Mouse (Mus musculus) hindbrain, embryonic 10.5 days (tissue): Measurements from ENCODE around the gene Serpine1. TPM values are rescaled to one million over a fixed set of nuclear protein-coding genes. Genes with fewer than 3 reads are reported as not detected.

ENCODE experiments used
- DNase-seq: peaks from one replicate; pipeline ENCODE4 v3.0.0-alpha.2; 2017; ENCODE audit warnings: low spot score
- H3K27ac ChIP-seq: fragments of 300-500 bp; sonication (generic); 2 replicates; pipeline ENCODE4 v1.5.1; 2016; ENCODE audit warnings: mild to moderate bottlenecking, moderate library complexity
- H3K27me3 ChIP-seq: fragments of 300-500 bp; sonication (generic); 2 replicates; pipeline ENCODE4 v1.6.1; 2016; ENCODE audit warnings: mild to moderate bottlenecking; ENCODE audit not compliant: poor library complexity, insufficient read depth, severe bottlenecking
- H3K36me3 ChIP-seq: fragments of 300-500 bp; sonication (generic); 2 replicates; pipeline ENCODE4 v1.6.1; 2016; ENCODE audit warnings: mild to moderate bottlenecking, moderate library complexity
- H3K4me1 ChIP-seq: fragments of 300-500 bp; sonication (generic); replicated peaks from 2 replicates; pipeline ENCODE4 v1.6.1; 2016; ENCODE audit warnings: mild to moderate bottlenecking
- H3K4me3 ChIP-seq: fragments of 300-500 bp; sonication (generic); 2 replicates; pipeline ENCODE4 v1.5.1; 2016; ENCODE audit warnings: mild to moderate bottlenecking, moderate library complexity
- H3K9me3 ChIP-seq: fragments of 300-500 bp; sonication (generic); 2 replicates; pipeline ENCODE4 v1.6.1; 2016; ENCODE audit warnings: mild to moderate bottlenecking, moderate library complexity
- WGBS: fragments of 180-500 bp; shearing (Covaris S2); methylation state at CpG from one replicate; pipeline ENCODE4 v1.1.7; 2016; 5-methylcytosine and 5-hydroxymethylcytosine counted together
- polyA plus RNA-seq: library from polyadenylated mRNA; unstranded; fragments of >200 nt; fragmentation: Nextera tagmentation; extraction: Ambion mirVana; gene quantifications from 2 replicates; pipeline ENCODE4 v1.2.1, GENCODE M21; 2016

Gene Serpine1
- polyA plus RNA-seq, 1 experiment from 2014 or later = not detected

GRCm38 (mm10) chr5:137087410-137087809, 15.3 kb upstream of the Serpine1 start:
- Histone ChIP-seq H3K27me3 (no peaks in the 10 kb centered on the region), H3K27ac (no peak overlapping the region), H3K9me3 (peaks cover 15% of the 10 kb centered on the region; the same call in 1 of the 2 replicates), H3K36me3 (no peaks in the 10 kb centered on the region), H3K4me3 (no peak overlapping the region), H3K4me1 (no peaks in the 10 kb centered on the region)
- no peak for DNase-seq
- 92% methylated on average over 8 of the region's 8 CpGs for WGBS

GRCm38 (mm10) chr5:137085731-137086130, 13.7 kb upstream of the Serpine1 start:
- no peaks in the 10 kb centered on the region for H3K27me3 ChIP-seq
- WGBS = 85% methylated on average over 3 of the region's 3 CpGs

GRCm38 (mm10) chr5:137085021-137085420, 13.0 kb upstream of the Serpine1 start:
- 0 out of 2 replicates have a peak, but pooled peaks cover 9% of the 10 kb centered on the region for H3K4me1 ChIP-seq
- no peaks in the 10 kb centered on the region for H3K27me3 ChIP-seq
- H3K36me3 ChIP-seq = no peaks in the 10 kb centered on the region
- 87% methylated on average over 6 of the region's 6 CpGs for WGBS
- H3K4me3 ChIP-seq = no peak overlapping the region
- H3K27ac ChIP-seq = no peak overlapping the region
- DNase-seq = no peak
- peaks cover 15% of the 10 kb centered on the region; the same call in 1 of the 2 replicates for H3K9me3 ChIP-seq

More at GRCm38 (mm10) chr5:137085731-137086130, 13.7 kb upstream of the Serpine1 start:
- H3K9me3 ChIP-seq = peaks cover 15% of the 10 kb centered on the region; the same call in 1 of the 2 replicates
- H3K27ac ChIP-seq = no peak overlapping the region
- no peaks in the 10 kb centered on the region for H3K36me3 ChIP-seq
- H3K4me1 ChIP-seq = 0 out of 2 replicates have a peak, but pooled peaks cover 2% of the 10 kb centered on the region
- DNase-seq = no peak
- H3K4me3 ChIP-seq = no peak overlapping the region

GRCm38 (mm10) chr5:137083051-137083450, 11.0 kb upstream of the Serpine1 start:
- no peak for DNase-seq
- H3K4me3 ChIP-seq = no peak overlapping the region
- 86% methylated on average over 4 of the region's 4 CpGs for WGBS
- H3K27me3 ChIP-seq = no peaks in the 10 kb centered on the region
- no peak overlapping the region for H3K27ac ChIP-seq
- 0 out of 2 replicates have a peak, but pooled peaks cover 11% of the 10 kb centered on the region for H3K4me1 ChIP-seq
- H3K36me3 ChIP-seq = no peaks in the 10 kb centered on the region
- 0 out of 2 replicates have a peak, but pooled peaks cover 8% of the 10 kb centered on the region for H3K9me3 ChIP-seq

GRCm38 (mm10) chr5:137079849-137080248, 7.8 kb upstream of the Serpine1 start:
- WGBS = 60% methylated on average over 5 of the region's 5 CpGs
- Histone ChIP-seq H3K36me3 (no peaks in the 10 kb centered on the region), H3K9me3 (no peaks in the 10 kb centered on the region)

GRCm38 (mm10) chr5:137078616-137079015, 6.5 kb upstream of the Serpine1 start:
- WGBS = 67% methylated on average over 6 of the region's 6 CpGs
- DNase-seq = no peak
- H3K9me3 ChIP-seq = no peaks in the 10 kb centered on the region
- H3K4me3 ChIP-seq = no peak overlapping the region
- H3K4me1 ChIP-seq = peaks cover 34% of the 10 kb centered on the region
- H3K27me3 ChIP-seq = no peaks in the 10 kb centered on the region
- no peak overlapping the region for H3K27ac ChIP-seq
- H3K36me3 ChIP-seq = no peaks in the 10 kb centered on the region

More at GRCm38 (mm10) chr5:137079849-137080248, 7.8 kb upstream of the Serpine1 start:
- Histone ChIP-seq H3K27ac (no peak overlapping the region), H3K4me1 (peaks cover 25% of the 10 kb centered on the region), H3K4me3 (no peak overlapping the region), H3K27me3 (no peaks in the 10 kb centered on the region)
- no peak for DNase-seq

GRCm38 (mm10) chr5:137078041-137078440, 6.0 kb upstream of the Serpine1 start:
- 79% methylated on average over 14 of the region's 14 CpGs for whole genome bisulfite sequencing
- H3K27ac ChIP-seq = no peak overlapping the region
- H3K4me1 ChIP-seq = peaks cover 34% of the 10 kb centered on the region
- H3K36me3 ChIP-seq = no peaks in the 10 kb centered on the region
- no peaks in the 10 kb centered on the region for H3K27me3 ChIP-seq
- H3K9me3 ChIP-seq = no peaks in the 10 kb centered on the region
- no peak for DNase-seq
- H3K4me3 ChIP-seq = no peak overlapping the region

GRCm38 (mm10) chr5:137077187-137077586, 5.1 kb upstream of the Serpine1 start:
- Histone ChIP-seq H3K9me3 (no peaks in the 10 kb centered on the region), H3K36me3 (no peaks in the 10 kb centered on the region), H3K27ac (no peak overlapping the region), H3K4me1 (peaks cover 39% of the 10 kb centered on the region), H3K27me3 (no peaks in the 10 kb centered on the region), H3K4me3 (no peak overlapping the region)
- WGBS = 88% methylated on average over 7 of the region's 7 CpGs
- no peak for DNase-seq

- Histone ChIP-seq H3K27me3 (no peaks in the 10 kb centered on the region), H3K36me3 (no peaks in the 10 kb centered on the region), H3K9me3 (no peaks in the 10 kb centered on the region), H3K4me1 (peaks cover 45% of the 10 kb centered on the region), H3K27ac (peak overlapping the region; percentile 50; the same call in 1 of the 2 replicates), H3K4me3 (no peak overlapping the region)
- DNase-seq = peak; percentile 25
- 31% methylated on average over 12 of the region's 12 CpGs for WGBS
These were observed 4.3 kb upstream of the Serpine1 start for GRCm38 (mm10) chr5:137076191-137076930.

- WGBS = 63% methylated on average over 6 of the region's 6 CpGs
These were observed 3.7 kb upstream of the Serpine1 start for GRCm38 (mm10) chr5:137075726-137076125.

GRCm38 (mm10) chr5:137074191-137074651, 2.2 kb upstream of the Serpine1 start:
- no peak overlapping the region for H3K4me3 ChIP-seq
- H3K4me1 ChIP-seq = peaks cover 34% of the 10 kb centered on the region
- no peak for DNase-seq
- no peaks in the 10 kb centered on the region for H3K27me3 ChIP-seq
- no peaks in the 10 kb centered on the region for H3K9me3 ChIP-seq
- 25% methylated on average over 6 of the region's 6 CpGs for WGBS
- no peaks in the 10 kb centered on the region for H3K36me3 ChIP-seq
- 0 out of 2 replicates have a peak overlapping the region, but pooled peaks have one; percentile 24 for H3K27ac ChIP-seq

More at GRCm38 (mm10) chr5:137075726-137076125, 3.7 kb upstream of the Serpine1 start:
- Histone ChIP-seq H3K4me1 (peaks cover 43% of the 10 kb centered on the region), H3K4me3 (no peak overlapping the region), H3K27me3 (no peaks in the 10 kb centered on the region), H3K36me3 (no peaks in the 10 kb centered on the region), H3K9me3 (no peaks in the 10 kb centered on the region), H3K27ac (0 out of 2 replicates have a peak overlapping the region, but pooled peaks have one; percentile 50)
- DNase-seq = no peak

- Histone ChIP-seq H3K27ac (no peak overlapping the region), H3K9me3 (no peaks in the 10 kb centered on the region), H3K4me3 (no peak overlapping the region), H3K27me3 (no peaks in the 10 kb centered on the region), H3K36me3 (no peaks in the 10 kb centered on the region), H3K4me1 (peaks cover 34% of the 10 kb centered on the region)
- no peak for DNase-seq
- WGBS = 90% methylated on average over 8 of the region's 8 CpGs
These were observed 1.1 kb upstream of the Serpine1 start for GRCm38 (mm10) chr5:137073141-137073540.
